Mouse (Mus musculus): ENCODE measurements around the gene Ybx2. TPM values are rescaled to one million over a fixed set of nuclear protein-coding genes. Genes with fewer than 3 reads are reported as not detected.
A peak's percentile ranks its signal among the peaks of the same experiment; 100 is the strongest.

The Ybx2 gene
- polyA plus RNA-seq, 1 experiment, result 0.02 TPM

DNA sequence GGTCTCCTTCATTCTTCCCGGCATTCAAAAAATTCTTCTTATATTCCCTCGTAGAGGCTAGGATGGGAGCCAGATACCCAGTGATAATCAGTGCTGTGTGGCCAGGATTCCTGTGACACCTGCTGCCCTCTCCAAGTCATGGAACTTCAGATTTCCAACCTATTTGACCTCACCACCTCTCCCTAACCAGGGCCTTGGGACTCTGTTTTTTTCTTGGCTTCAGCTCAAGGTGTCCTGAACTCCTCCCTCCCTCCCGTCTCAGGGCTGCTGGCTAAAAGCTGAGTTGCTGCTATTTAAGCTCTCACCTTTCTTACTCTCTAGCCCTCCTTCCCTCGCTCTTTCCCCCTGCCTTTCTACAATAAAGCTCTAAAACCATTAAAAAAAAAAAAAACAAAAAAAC, 35.7 kb upstream of the Ybx2 start:
- Histone ChIP-seq H3K27me3 (ENCODE audit: control insufficient read depth, insufficient read depth, insufficient read length) (no peaks in the 10 kb centered on the region), H3K79me3 (ENCODE audit: low read depth) (peaks cover 17% of the 10 kb centered on the region), H3K4me3 (ENCODE audit: insufficient read depth, poor library complexity, severe bottlenecking) (peak overlapping the region; percentile 93), H3ac (ENCODE audit: control insufficient read depth, insufficient read length, low read depth) (no peak overlapping the region), H3K36me3 (ENCODE audit: control insufficient read depth, insufficient read depth) (peaks cover 11% of the 10 kb centered on the region), H3K79me2 (ENCODE audit: control insufficient read depth, insufficient read depth) (peaks cover 28% of the 10 kb centered on the region)
- no peak for TF ChIP-seq MYOG (IDR thresholded peaks at IDR 0.05; ENCODE audit: control insufficient read depth, extremely low read depth, insufficient read length)
- TF ChIP-seq USF1 (IDR thresholded peaks at IDR 0.05; ENCODE audit: low read depth), result no peak
- no peak for TF ChIP-seq MAX (IDR thresholded peaks at IDR 0.05)
- TF ChIP-seq FOSL1 (IDR thresholded peaks at IDR 0.05; ENCODE audit: insufficient read depth, low read length, poor library complexity, severe bottlenecking), result no peak
- TF ChIP-seq CTCF (IDR thresholded peaks at IDR 0.05; ENCODE audit: control insufficient read depth, insufficient read depth, insufficient read length), result no peak

- H3K36me3 ChIP-seq (ENCODE audit: control insufficient read depth, insufficient read depth), result peaks cover 20% of the 10 kb centered on the region
- TF ChIP-seq CTCF (IDR thresholded peaks at IDR 0.05; ENCODE audit: control insufficient read depth, insufficient read depth, insufficient read length), result no peak
- TF ChIP-seq USF1 (IDR thresholded peaks at IDR 0.05; ENCODE audit: low read depth), result no peak
- peak; percentile 80 for TF ChIP-seq CEBPB (IDR thresholded peaks at IDR 0.05; ENCODE audit: low read depth)
- TF ChIP-seq FOSL1 (IDR thresholded peaks at IDR 0.05; ENCODE audit: insufficient read depth, low read length, poor library complexity, severe bottlenecking), result no peak
- peak; percentile 6 for TF ChIP-seq MAX (IDR thresholded peaks at IDR 0.05)
- no peak for TF ChIP-seq MYOD1 (IDR thresholded peaks at IDR 0.05; ENCODE audit: control insufficient read depth, insufficient read length, low read depth)
- TF ChIP-seq MYOG (IDR thresholded peaks at IDR 0.05; ENCODE audit: control insufficient read depth, extremely low read depth, insufficient read length), result no peak
- H3K4me3 ChIP-seq (ENCODE audit: insufficient read depth, poor library complexity, severe bottlenecking), result peak within 1 kb of the TSS; percentile 93
- peak within 1 kb of the TSS; percentile 96 for H3ac ChIP-seq (ENCODE audit: control insufficient read depth, insufficient read length, low read depth)
- H3K79me2 ChIP-seq (ENCODE audit: control insufficient read depth, insufficient read depth), result peaks cover 33% of the 10 kb centered on the region
- peaks cover 17% of the 10 kb centered on the region for H3K79me3 ChIP-seq (ENCODE audit: low read depth)
- no peaks in the 10 kb centered on the region for H3K27me3 ChIP-seq (ENCODE audit: control insufficient read depth, insufficient read depth, insufficient read length)
Measured at GRCm38 (mm10) chr11:69900471-69901405, 34.9 kb upstream of the Ybx2 start, which contains the start of the genes 2810408A11Rik and Neurl4. Gene 2810408A11Rik (minus strand): TSS chr11:69900987. Gene Neurl4 (plus strand): TSS chr11:69901072.

GRCm38 (mm10) chr11:69901406-69901846, 34.2 kb upstream of the Ybx2 start:
- TF ChIP-seq MAX (IDR thresholded peaks at IDR 0.05), result peak; percentile 71
- no peak for TF ChIP-seq MYOD1 (IDR thresholded peaks at IDR 0.05; ENCODE audit: control insufficient read depth, insufficient read length, low read depth)
- H3K4me3 ChIP-seq (ENCODE audit: insufficient read depth, poor library complexity, severe bottlenecking), result peak overlapping the region; percentile 93
- H3K27me3 ChIP-seq (ENCODE audit: control insufficient read depth, insufficient read depth, insufficient read length), result no peaks in the 10 kb centered on the region
- H3K79me3 ChIP-seq (ENCODE audit: low read depth), result peaks cover 17% of the 10 kb centered on the region
- peaks cover 27% of the 10 kb centered on the region for H3K36me3 ChIP-seq (ENCODE audit: control insufficient read depth, insufficient read depth)
- peaks cover 34% of the 10 kb centered on the region for H3K79me2 ChIP-seq (ENCODE audit: control insufficient read depth, insufficient read depth)
- H3ac ChIP-seq (ENCODE audit: control insufficient read depth, insufficient read length, low read depth), result peak overlapping the region; percentile 96

DNA sequence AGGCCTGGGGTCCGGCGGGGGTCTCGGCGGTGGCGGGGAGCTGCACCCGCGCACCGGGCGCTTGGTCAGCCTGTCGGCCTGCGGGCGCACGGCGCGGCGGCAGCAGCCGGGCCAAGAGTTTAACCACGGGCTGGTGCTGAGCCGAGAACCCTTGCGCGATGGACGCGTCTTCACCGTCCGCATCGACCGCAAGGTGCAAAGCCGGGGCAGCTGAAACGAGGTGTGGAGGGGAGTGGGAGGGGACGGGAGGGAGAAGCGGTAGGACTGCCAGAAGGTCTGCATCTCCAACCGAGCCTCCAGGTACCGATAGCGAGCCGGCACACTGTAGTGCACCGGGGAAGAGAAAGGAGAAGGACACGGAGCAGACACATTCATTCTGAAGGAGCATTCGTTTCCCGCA, 33.6 kb upstream of the Ybx2 start:
- peaks cover 33% of the 10 kb centered on the region for H3K36me3 ChIP-seq (ENCODE audit: control insufficient read depth, insufficient read depth)

DNA sequence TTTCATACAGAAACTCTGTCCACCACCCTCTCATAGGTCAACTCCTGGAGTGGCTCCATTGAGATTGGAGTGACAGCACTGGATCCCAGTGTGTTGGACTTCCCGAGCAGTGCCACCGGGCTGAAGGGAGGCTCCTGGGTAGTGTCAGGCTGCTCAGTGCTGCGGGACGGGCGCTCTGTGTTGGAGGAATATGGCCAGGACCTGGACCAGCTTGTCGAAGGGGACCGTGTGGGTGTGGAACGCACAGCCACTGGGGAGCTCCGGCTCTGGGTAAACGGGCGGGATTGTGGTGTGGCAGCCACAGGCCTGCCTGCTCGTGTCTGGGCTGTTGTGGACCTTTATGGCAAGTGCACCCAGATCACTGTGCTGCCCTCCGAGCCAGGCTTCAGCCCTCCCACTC, 32.6 kb upstream of the Ybx2 start:
- Histone ChIP-seq H3K27me3 (ENCODE audit: control insufficient read depth, insufficient read depth, insufficient read length) (no peaks in the 10 kb centered on the region), H3K36me3 (ENCODE audit: control insufficient read depth, insufficient read depth) (peaks cover 42% of the 10 kb centered on the region), H3K4me3 (ENCODE audit: insufficient read depth, poor library complexity, severe bottlenecking) (peak overlapping the region; percentile 93), H3K79me2 (ENCODE audit: control insufficient read depth, insufficient read depth) (peaks cover 34% of the 10 kb centered on the region), H3K79me3 (ENCODE audit: low read depth) (peaks cover 17% of the 10 kb centered on the region), H3ac (ENCODE audit: control insufficient read depth, insufficient read length, low read depth) (peak overlapping the region; percentile 47)
- no peak for TF ChIP-seq MYOG (IDR thresholded peaks at IDR 0.05; ENCODE audit: control insufficient read depth, extremely low read depth, insufficient read length)
- no peak for TF ChIP-seq MAX (IDR thresholded peaks at IDR 0.05)
- TF ChIP-seq CTCF (IDR thresholded peaks at IDR 0.05; ENCODE audit: control insufficient read depth, insufficient read depth, insufficient read length), result no peak
- no peak for TF ChIP-seq FOSL1 (IDR thresholded peaks at IDR 0.05; ENCODE audit: insufficient read depth, low read length, poor library complexity, severe bottlenecking)

More for the DNA sequence above, 33.6 kb upstream of the Ybx2 start:
- Histone ChIP-seq H3K4me3 (ENCODE audit: insufficient read depth, poor library complexity, severe bottlenecking) (peak overlapping the region; percentile 93), H3K79me3 (ENCODE audit: low read depth) (peaks cover 17% of the 10 kb centered on the region), H3K79me2 (ENCODE audit: control insufficient read depth, insufficient read depth) (peaks cover 34% of the 10 kb centered on the region), H3K27me3 (ENCODE audit: control insufficient read depth, insufficient read depth, insufficient read length) (no peaks in the 10 kb centered on the region), H3ac (ENCODE audit: control insufficient read depth, insufficient read length, low read depth) (peak overlapping the region; percentile 96)
- no peak for TF ChIP-seq FOSL1 (IDR thresholded peaks at IDR 0.05; ENCODE audit: insufficient read depth, low read length, poor library complexity, severe bottlenecking)

- peaks cover 17% of the 10 kb centered on the region for H3K79me3 ChIP-seq (ENCODE audit: low read depth)
- TF ChIP-seq CTCF (IDR thresholded peaks at IDR 0.05; ENCODE audit: control insufficient read depth, insufficient read depth, insufficient read length), result no peak
- TF ChIP-seq MAX (IDR thresholded peaks at IDR 0.05), result no peak
- TF ChIP-seq MYOD1 (IDR thresholded peaks at IDR 0.05; ENCODE audit: control insufficient read depth, insufficient read length, low read depth), result no peak
- TF ChIP-seq MYOG (IDR thresholded peaks at IDR 0.05; ENCODE audit: control insufficient read depth, extremely low read depth, insufficient read length), result no peak
- no peak for TF ChIP-seq FOSL1 (IDR thresholded peaks at IDR 0.05; ENCODE audit: insufficient read depth, low read length, poor library complexity, severe bottlenecking)
- TF ChIP-seq CEBPB (IDR thresholded peaks at IDR 0.05; ENCODE audit: low read depth), result no peak
- TF ChIP-seq USF1 (IDR thresholded peaks at IDR 0.05; ENCODE audit: low read depth), result no peak
- H3K4me3 ChIP-seq (ENCODE audit: insufficient read depth, poor library complexity, severe bottlenecking), result no peak overlapping the region
- no peak overlapping the region for H3ac ChIP-seq (ENCODE audit: control insufficient read depth, insufficient read length, low read depth)
- H3K27me3 ChIP-seq (ENCODE audit: control insufficient read depth, insufficient read depth, insufficient read length), result no peaks in the 10 kb centered on the region
- H3K79me2 ChIP-seq (ENCODE audit: control insufficient read depth, insufficient read depth), result peaks cover 34% of the 10 kb centered on the region
- peaks cover 55% of the 10 kb centered on the region for H3K36me3 ChIP-seq (ENCODE audit: control insufficient read depth, insufficient read depth)
Measured at GRCm38 (mm10) chr11:69904311-69904710, 31.3 kb upstream of the Ybx2 start.
